Mouse (Mus musculus) gastrocnemius, adult 8-10 months (tissue): ENCODE results near the gene Zc3hav1. TPM values are rescaled to one million over a fixed set of nuclear protein-coding genes. Genes with fewer than 3 reads are reported as not detected.

ENCODE experiments used
- DNase-seq, 2 experiments: peaks; one replicate each; pipeline ENCODE4 v3.0.0; 2022; ENCODE audit warnings: low spot score in 2 of 2
- total RNA-seq, 4 experiments: library from RNA; stranded (reverse); gene quantifications; 2 replicates each; pipeline ENCODE4 v1.2.4; 2022

The Zc3hav1 gene
- total RNA-seq, 4 experiments from 2014 or later: 5.4 to 7.5 (median 6.2) TPM

DNA sequence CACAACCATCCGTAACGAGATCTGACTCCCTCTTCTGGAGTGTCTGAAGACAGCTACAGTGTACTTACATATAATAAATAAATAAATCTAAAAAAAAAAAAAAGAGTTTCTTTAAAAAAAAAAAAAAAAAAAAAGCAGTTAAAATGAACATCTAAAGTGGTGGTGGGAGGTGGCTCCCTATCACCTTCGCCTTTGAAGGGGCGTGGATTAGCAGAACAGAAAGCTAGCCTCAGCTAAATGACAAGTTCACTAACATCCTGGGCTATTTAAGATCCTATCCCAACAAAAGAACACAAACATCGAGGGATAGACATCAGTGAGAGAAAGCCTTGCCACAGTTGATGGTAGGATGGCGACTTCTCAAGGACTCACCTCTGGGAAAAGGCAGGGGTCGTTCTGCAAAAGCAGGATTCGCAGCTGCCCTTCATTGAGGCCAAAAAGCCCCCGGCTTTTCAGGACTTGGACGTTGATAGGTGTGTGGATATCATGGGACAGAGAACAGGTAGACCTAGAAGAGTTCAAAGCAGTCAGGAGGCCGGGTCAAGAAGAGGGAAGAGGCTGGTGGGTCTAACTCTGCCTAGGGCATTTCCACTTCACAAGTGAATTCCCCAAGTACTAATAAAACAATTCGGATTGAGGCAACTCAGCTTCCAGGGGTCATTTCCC is 56.7 kb downstream of the Zc3hav1 start:
- DNase-seq: no peak

DNA sequence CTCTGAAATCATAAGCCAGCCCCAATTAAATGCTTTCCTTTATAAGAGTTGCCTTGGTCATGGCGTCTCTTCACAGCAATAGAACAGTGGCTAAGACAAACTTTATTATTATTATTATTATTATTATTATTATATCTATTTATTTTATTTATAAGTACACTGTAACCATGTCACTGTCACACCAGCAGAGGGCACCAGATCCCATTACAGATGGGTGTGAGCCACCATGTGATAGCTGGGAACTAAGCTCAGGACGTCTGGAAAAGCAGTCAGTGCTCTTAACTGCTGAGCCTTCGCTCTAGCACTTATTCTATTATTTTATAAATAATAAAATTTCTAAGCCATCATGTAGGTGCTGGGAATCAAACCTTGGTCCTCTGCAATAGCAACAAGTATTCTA is 60.7 kb downstream of the Zc3hav1 start:
- no peak for DNase-seq

DNA sequence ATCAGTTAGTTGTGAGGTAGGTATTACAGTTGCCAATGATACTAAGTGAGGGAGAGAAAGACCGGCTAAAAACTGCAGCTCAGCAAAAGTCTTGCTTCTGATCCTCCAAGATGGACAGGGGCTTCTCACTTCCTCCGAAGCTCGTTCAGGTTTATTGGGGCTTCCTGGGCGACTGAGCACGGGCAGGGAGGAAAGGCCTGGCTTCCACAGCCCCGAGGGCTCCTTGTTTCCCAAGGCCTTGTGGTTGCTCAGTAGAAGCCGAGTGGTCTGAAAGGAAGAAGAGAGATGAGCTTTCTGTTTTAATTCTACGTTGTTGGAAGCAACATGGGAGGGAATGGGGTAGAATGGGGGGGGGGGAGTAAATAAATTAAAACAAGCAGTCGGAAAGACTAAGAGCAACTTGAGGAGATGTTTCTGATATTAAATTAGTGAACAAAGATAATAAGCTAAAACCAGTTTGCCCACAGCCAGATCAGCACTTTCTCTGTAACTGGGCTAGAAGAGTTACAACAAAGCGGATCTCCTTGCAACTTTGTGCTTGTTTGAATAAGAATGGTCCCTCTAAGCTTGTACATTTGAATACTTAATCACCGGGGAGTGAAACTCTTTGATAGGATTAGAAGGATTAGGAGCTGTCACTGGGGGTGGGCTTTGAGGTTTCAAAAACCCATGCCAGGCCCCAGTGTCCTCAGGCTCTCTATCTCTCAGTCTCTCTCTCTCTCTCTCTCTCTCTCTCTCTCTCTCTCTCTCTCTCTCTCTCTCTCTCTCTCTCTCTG is 61.3 kb downstream of the Zc3hav1 start:
- DNase-seq: no peak

DNA sequence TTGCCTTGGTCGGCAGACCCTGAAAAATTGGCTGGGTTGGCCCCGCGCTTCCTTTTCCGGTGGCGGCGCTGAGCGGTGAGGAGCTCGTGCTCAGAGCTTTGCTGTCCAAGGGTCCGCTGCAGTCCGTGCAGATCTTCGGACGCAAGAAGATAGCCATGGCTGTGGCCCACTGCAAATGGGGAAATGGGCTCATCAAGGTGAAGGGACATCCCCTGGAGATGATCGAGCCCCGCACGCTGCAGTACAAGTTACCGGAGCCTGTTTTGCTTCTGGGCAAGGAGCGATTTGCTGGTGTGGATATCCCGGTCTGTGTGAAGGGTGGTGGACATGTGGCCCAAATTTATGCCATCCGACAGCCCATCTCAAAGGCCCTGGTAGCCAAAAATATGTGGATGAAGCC is 70.0 kb downstream of the Zc3hav1 start:
- DNase-seq: no peak

DNA sequence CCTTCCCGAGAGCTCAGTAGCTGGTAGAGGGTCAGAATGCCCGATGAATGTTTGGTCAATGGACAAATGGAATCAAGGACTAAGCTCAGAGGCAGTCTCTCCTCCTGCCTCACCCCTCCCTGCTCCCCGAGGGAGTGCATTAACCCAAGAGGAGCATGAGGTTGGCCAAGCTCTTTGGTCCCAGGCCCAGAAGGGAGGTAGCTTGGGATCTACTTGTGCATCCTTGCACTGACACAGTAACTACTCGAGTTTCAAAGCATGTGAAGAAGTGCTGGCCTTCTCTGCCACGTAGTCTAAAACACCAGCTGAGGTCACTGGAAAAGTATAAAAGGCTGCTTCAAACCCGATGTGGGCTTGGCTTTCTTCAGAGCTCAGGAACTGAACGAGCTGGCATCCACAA is 89.9 kb downstream of the Zc3hav1 start:
- no peak for DNase-seq

DNA sequence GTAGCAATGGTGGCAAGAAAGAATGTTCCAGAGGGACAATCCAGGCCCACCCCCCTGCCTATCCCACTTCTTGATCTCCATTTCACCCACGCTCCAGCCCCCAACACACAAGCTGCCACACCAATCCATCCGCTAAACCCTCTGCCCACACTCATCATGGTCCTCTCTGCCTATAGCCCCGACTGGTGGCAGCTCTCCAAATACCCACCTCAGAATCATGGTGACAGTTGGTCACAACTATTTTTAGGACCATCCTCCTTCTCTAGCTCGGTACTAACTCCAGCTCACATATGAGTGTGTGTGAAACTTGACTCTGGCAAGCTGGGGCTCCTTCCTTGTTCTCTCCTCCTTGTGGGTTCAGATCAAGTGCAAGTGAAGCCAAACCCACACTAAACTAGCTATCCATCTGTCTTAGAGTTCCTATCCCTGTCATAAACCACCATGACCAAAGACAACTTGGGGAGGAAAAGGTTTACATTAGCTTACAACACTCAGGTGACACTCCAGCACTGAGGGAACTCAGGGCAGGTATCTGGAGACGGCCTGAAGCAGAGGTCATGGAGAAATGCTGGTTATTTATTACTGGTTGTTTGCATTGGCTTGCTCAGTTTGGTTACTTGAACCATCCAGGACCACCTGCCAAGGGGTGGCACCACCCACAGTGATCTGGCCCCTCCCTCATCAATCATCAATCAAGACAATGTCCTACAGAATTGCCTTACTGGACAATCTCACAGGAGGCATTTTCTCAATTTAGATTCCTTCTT is 90.8 kb downstream of the Zc3hav1 start:
- no peak for DNase-seq

DNA sequence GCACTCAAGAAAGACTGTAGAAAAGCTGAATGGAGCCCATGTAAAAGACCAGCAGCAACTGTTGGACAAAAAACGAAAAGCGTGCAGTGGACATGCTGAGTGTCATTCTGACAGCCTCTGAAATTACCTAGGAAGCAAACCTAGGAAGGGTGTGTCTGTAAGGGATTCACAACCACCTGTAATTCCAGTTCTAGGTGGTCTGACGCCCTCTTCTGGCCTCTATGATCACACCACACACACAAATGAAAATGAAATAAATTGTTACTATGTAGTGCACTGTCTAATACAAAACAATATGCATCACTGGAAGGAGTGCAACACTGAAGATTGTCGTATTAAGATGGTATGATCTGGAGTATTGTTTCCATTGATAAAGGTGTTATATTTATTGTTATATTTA is 92.5 kb downstream of the Zc3hav1 start:
- DNase-seq: no peak

DNA sequence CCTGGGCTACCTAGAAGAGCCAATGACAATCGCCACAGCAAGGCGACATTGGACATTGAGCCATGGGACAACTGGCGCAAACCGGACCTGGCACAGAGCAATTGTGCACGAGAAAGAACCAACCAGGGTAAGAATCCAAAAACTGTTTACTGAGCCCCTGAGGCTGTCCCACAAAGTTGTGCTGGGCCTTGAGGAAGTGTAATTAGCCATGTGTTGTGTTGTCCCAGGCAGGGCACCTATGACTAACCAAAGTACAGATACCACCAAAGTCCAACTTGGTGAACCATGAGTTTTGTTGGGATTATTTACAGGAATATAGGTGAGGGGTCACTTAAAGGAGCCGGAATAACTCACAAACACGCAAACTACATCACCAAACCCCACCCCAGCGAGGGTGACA is 96.9 kb downstream of the Zc3hav1 start:
- DNase-seq: no peak

DNA sequence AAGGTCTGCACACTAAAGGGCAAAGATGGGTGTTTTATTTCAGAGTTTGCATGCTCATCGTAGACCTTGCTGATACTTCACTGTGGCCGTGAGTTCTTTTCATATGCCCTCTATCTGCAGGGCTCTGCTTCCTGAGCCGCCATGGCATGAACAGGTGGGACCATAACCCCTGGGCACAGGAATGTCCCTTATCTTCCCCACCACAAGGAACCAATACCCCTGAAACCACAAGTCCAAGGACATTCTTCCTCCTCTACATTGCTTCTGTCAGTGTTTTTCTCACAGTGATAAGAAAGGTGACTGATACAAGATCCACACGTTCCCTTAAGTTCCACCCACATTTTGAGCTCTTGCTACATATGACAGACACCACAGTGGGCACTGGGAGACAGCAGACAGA is 97.6 kb downstream of the Zc3hav1 start:
- DNase-seq: no peak

DNA sequence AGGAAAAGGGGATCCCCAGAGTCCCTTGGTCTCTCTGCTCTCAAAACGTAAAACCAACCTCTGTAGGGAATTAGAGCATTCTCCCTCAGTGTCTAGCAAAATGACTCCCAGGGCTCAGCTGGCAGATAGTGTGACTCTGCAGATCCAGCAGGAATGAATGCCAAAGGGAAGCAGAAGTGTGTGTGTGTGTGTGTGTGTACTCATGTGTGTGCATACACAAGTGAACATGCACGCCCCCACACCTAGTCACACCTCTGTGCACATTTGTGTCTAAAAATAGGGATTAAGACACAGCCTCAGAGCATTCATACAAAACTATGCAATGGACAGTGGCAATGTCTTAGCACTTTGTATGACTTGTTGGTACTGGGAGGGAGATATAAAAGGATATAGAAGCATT is 98.6 kb downstream of the Zc3hav1 start:
- no peak for DNase-seq

Other genes with a start within 250 kb of the Zc3hav1 start
- not detected for gene Tmem213, start 245.3 kb downstream of the Zc3hav1 start, total RNA-seq
- gene Atp6v0a4, start 230.0 kb downstream of the Zc3hav1 start, total RNA-seq: under 1 TPM; 0.12 to 0.54 (median 0.22) TPM
- gene D630045J12Rik, start 100.6 kb downstream of the Zc3hav1 start, total RNA-seq: under 1 TPM; 0.15 to 0.73 (median 0.24) TPM
- under 1 TPM; 0.16 to 0.45 (median 0.18) TPM for gene Zc3hav1l, start 55.3 kb downstream of the Zc3hav1 start, total RNA-seq
- gene Ttc26, start 26.9 kb upstream of the Zc3hav1 start, total RNA-seq: 1 to 10 TPM in 2 of 4 experiments, under 1 TPM in 2; 0.48 to 2.7 (median 1.4) TPM
- 10 to 100 TPM; 19.7 to 25.3 (median 22.7) TPM for gene Ubn2, start 79.3 kb upstream of the Zc3hav1 start, total RNA-seq
- 100 to 1,000 TPM; 140 to 186 (median 166) TPM for gene Fmc1, start 178.9 kb upstream of the Zc3hav1 start, total RNA-seq
- gene Luc7l2, start 196.7 kb upstream of the Zc3hav1 start, total RNA-seq: 100 to 1,000 TPM in 2 of 4 experiments, 10 to 100 TPM in 2; 85.1 to 106 (median 96.3) TPM